Mouse (Mus musculus) testis, adult 2 months (tissue): ENCODE data around the gene Itpr2.

Source experiments
- CTCF ChIP-seq: fragments of 200-500 bp; IDR thresholded peaks from 2 replicates; pipeline ENCODE4 v1.5.1; 2012; ENCODE audit warnings: low read depth, mild to moderate bottlenecking, inconsistent platforms, low read length, moderate library complexity; ENCODE audit not compliant: control insufficient read depth, insufficient read depth, insufficient replicate concordance
- POLR2A ChIP-seq: fragments of 200-500 bp; IDR thresholded peaks from 2 replicates; pipeline ENCODE4 v1.6.1; 2012; ENCODE audit warnings: low read depth, mild to moderate bottlenecking, inconsistent platforms, low read length, moderate library complexity; ENCODE audit not compliant: control insufficient read depth

DNA sequence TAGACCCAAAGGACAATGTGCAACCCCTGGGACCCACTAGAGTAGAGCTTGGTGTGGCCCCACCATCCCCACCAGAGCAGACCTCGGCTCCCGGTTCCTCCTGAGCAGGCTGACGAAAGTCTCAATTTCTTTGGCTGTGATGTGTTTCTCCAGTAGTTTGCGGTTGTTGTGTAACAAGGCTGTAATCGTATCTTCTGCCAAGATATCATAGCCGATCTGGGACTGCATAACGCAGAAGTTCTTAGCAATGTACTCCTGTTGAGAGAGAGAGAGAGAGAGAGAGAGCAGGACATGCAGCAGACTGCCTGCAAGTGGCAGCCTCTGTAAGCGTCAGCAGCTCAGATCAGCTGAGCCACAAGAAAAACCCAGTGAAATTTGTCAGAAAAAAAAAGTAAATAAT lies 122.8 kb downstream of the Itpr2 start:
- no peak for TF ChIP-seq CTCF
- no peak for TF ChIP-seq POLR2A
